Mouse (Mus musculus): ENCODE data around the gene Olfr10. TPM values are rescaled to one million over a fixed set of nuclear protein-coding genes. Genes with fewer than 3 reads are reported as not detected.

Olfr10 gene
- not detected for polyA plus RNA-seq (2014; fragmentation: Illumina TruSeq; extraction: RNeasy Lipid Tissue Mini Kit (QIAGEN cat#74804); ENCODE audit: low read depth, low replicate concordance)

GRCm38 (mm10) chr11:49304441-49304840, at the start of gene Olfr10:
Olfr10 (plus strand) TSS chr11:49304741.

DNA sequence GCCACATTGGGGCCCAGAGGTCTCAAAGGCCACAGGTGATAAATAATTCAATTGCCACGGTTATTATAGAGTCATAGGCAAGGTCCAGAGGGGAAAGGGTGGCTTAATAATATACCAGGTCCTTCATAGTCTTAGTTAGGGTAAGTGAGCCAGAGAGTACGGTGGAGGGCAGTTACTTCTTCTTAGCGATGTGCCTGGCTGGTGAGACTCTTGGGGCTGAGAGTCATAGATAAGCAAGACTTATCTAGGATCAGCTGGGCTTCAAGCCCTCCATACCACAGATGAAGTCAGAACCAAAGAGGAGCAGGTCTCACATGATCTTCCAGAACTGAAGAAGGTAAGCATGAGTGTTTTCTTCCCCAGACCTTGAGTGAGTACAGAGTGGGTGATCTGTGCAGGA, 26.3 kb upstream of the Olfr10 start, which contains the start of gene Olfr1393:
Gene Olfr1393, plus strand, starts transcription at position 83 of the 400 bp plus-strand sequence.

GRCm38 (mm10) chr11:49284982-49285381, 19.6 kb upstream of the Olfr10 start, which contains the start of gene Olfr1392:
Olfr1392 (plus strand) TSS chr11:49285282.

GRCm38 (mm10) chr11:49322442-49322841, 17.9 kb downstream of the Olfr10 start, which contains the start of gene Olfr1391:
Olfr1391 (plus strand) TSS chr11:49322742.

DNA sequence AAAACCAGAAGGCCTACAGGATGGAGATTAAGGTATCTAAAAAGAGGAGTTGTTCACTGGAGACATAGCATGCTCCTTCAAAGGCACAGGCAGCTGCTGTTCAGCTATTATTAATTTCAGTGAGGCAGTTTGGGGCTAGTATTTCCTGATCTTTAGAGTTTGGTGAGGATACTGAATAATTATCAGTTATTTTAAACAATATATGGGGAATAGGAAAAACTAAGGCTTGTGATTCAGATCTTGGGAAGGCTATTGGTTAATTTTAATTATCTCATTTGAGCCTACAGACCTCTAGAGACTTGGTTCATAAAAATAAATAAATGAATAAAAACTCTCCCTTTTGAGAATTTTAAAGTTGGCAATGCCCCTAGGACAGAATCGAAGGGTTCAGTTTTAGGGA, 30.3 kb downstream of the Olfr10 start, which contains the start of gene Olfr1390:
Gene Olfr1390, plus strand, starts transcription at position 301 of the 400 bp plus-strand sequence.

Other genes with a start within 250 kb of the Olfr10 start
- gene Tgtp2, start 240.5 kb upstream of the Olfr10 start, polyA plus RNA-seq (2014; fragmentation: Illumina TruSeq; extraction: RNeasy Lipid Tissue Mini Kit (QIAGEN cat#74804); ENCODE audit: low read depth, low replicate concordance), result 15.1 TPM
- gene Ifi47, start 228.2 kb upstream of the Olfr10 start, polyA plus RNA-seq (2014; fragmentation: Illumina TruSeq; extraction: RNeasy Lipid Tissue Mini Kit (QIAGEN cat#74804); ENCODE audit: low read depth, low replicate concordance), result 7.9 TPM
- 2.2 TPM for gene Olfr1396, start 189.9 kb upstream of the Olfr10 start, polyA plus RNA-seq (2014; fragmentation: Illumina TruSeq; extraction: RNeasy Lipid Tissue Mini Kit (QIAGEN cat#74804); ENCODE audit: low read depth, low replicate concordance)
- not detected for gene Olfr1395, start 162.5 kb upstream of the Olfr10 start, polyA plus RNA-seq (2014; fragmentation: Illumina TruSeq; extraction: RNeasy Lipid Tissue Mini Kit (QIAGEN cat#74804); ENCODE audit: low read depth, low replicate concordance)
- gene Olfr1394, start 150.4 kb upstream of the Olfr10 start, polyA plus RNA-seq (2014; fragmentation: Illumina TruSeq; extraction: RNeasy Lipid Tissue Mini Kit (QIAGEN cat#74804); ENCODE audit: low read depth, low replicate concordance), result not detected
- gene Btnl9, start 117.6 kb upstream of the Olfr10 start, polyA plus RNA-seq (2014; fragmentation: Illumina TruSeq; extraction: RNeasy Lipid Tissue Mini Kit (QIAGEN cat#74804); ENCODE audit: low read depth, low replicate concordance), result 20.0 TPM
- 91.5 TPM for gene Zfp62, start 101.4 kb upstream of the Olfr10 start, polyA plus RNA-seq (2014; fragmentation: Illumina TruSeq; extraction: RNeasy Lipid Tissue Mini Kit (QIAGEN cat#74804); ENCODE audit: low read depth, low replicate concordance)
- gene Mgat1, start 60.5 kb upstream of the Olfr10 start, polyA plus RNA-seq (2014; fragmentation: Illumina TruSeq; extraction: RNeasy Lipid Tissue Mini Kit (QIAGEN cat#74804); ENCODE audit: low read depth, low replicate concordance), result 38.5 TPM
- 1.4 TPM for gene Olfr1393, start 26.4 kb upstream of the Olfr10 start, polyA plus RNA-seq (2014; fragmentation: Illumina TruSeq; extraction: RNeasy Lipid Tissue Mini Kit (QIAGEN cat#74804); ENCODE audit: low read depth, low replicate concordance)
- gene Olfr1392, start 19.5 kb upstream of the Olfr10 start, polyA plus RNA-seq (2014; fragmentation: Illumina TruSeq; extraction: RNeasy Lipid Tissue Mini Kit (QIAGEN cat#74804); ENCODE audit: low read depth, low replicate concordance), result 0.24 TPM
- gene Olfr1391, start 18.0 kb downstream of the Olfr10 start, polyA plus RNA-seq (2014; fragmentation: Illumina TruSeq; extraction: RNeasy Lipid Tissue Mini Kit (QIAGEN cat#74804); ENCODE audit: low read depth, low replicate concordance), result not detected
- not detected for gene Olfr1390, start 30.4 kb downstream of the Olfr10 start, polyA plus RNA-seq (2014; fragmentation: Illumina TruSeq; extraction: RNeasy Lipid Tissue Mini Kit (QIAGEN cat#74804); ENCODE audit: low read depth, low replicate concordance)
- gene Olfr1389, start 118.3 kb downstream of the Olfr10 start, polyA plus RNA-seq (2014; fragmentation: Illumina TruSeq; extraction: RNeasy Lipid Tissue Mini Kit (QIAGEN cat#74804); ENCODE audit: low read depth, low replicate concordance), result not detected
- gene Olfr1388, start 131.9 kb downstream of the Olfr10 start, polyA plus RNA-seq (2014; fragmentation: Illumina TruSeq; extraction: RNeasy Lipid Tissue Mini Kit (QIAGEN cat#74804); ENCODE audit: low read depth, low replicate concordance), result not detected
- gene Olfr1387, start 150.6 kb downstream of the Olfr10 start, polyA plus RNA-seq (2014; fragmentation: Illumina TruSeq; extraction: RNeasy Lipid Tissue Mini Kit (QIAGEN cat#74804); ENCODE audit: low read depth, low replicate concordance), result not detected
- gene Olfr1386, start 160.3 kb downstream of the Olfr10 start, polyA plus RNA-seq (2014; fragmentation: Illumina TruSeq; extraction: RNeasy Lipid Tissue Mini Kit (QIAGEN cat#74804); ENCODE audit: low read depth, low replicate concordance), result not detected
- not detected for gene Olfr1385, start 184.3 kb downstream of the Olfr10 start, polyA plus RNA-seq (2014; fragmentation: Illumina TruSeq; extraction: RNeasy Lipid Tissue Mini Kit (QIAGEN cat#74804); ENCODE audit: low read depth, low replicate concordance)
- not detected for gene Olfr1384, start 202.0 kb downstream of the Olfr10 start, polyA plus RNA-seq (2014; fragmentation: Illumina TruSeq; extraction: RNeasy Lipid Tissue Mini Kit (QIAGEN cat#74804); ENCODE audit: low read depth, low replicate concordance)
- gene Olfr1383, start 214.9 kb downstream of the Olfr10 start, polyA plus RNA-seq (2014; fragmentation: Illumina TruSeq; extraction: RNeasy Lipid Tissue Mini Kit (QIAGEN cat#74804); ENCODE audit: low read depth, low replicate concordance), result not detected
- not detected for gene Olfr1382, start 223.5 kb downstream of the Olfr10 start, polyA plus RNA-seq (2014; fragmentation: Illumina TruSeq; extraction: RNeasy Lipid Tissue Mini Kit (QIAGEN cat#74804); ENCODE audit: low read depth, low replicate concordance)
- gene Olfr1381, start 238.7 kb downstream of the Olfr10 start, polyA plus RNA-seq (2014; fragmentation: Illumina TruSeq; extraction: RNeasy Lipid Tissue Mini Kit (QIAGEN cat#74804); ENCODE audit: low read depth, low replicate concordance), result not detected